ENCODE assay signal across 8 mouse cellular contexts in genomic region chr11:60912525-60912973, GRCm38 (mm10). TPM values are rescaled to one million over a fixed set of nuclear protein-coding genes. Genes with fewer than 3 reads are reported as not detected.
DNase-seq lines count a peak whose midpoint lies in the region; ATAC-seq and TF ChIP-seq lines count a peak whose summit lies in the region.

No protein-coding gene starts in this region.

- DNase-seq in liver, adult 2 months (ENCODE audit: extremely low read depth, low read depth, low spot score) = peak; percentile 66
- no peak for DNase-seq in liver
- DNase-seq in heart, postnatal 0 days (ENCODE audit: low spot score) = no peak
- DNase-seq in layer of hippocampus, postnatal 10 days (ENCODE audit: low spot score in 2 of 2) = no peak
- no peak for DNase-seq in thymus, postnatal 4 days

- H3K4me1 ChIP-seq in liver, adult 2 months (ENCODE audit: control insufficient read depth, insufficient read depth, low read length) = peaks cover 15% of the 10 kb centered on the region
- peaks cover 38% of the 10 kb centered on the region for H3K4me1 ChIP-seq in bone marrow macrophage, adult 2 months (ENCODE audit: control insufficient read depth, insufficient read depth, low read length)
- H3K4me1 ChIP-seq in heart, postnatal 0 days (ENCODE audit: control insufficient read depth, insufficient read depth) = peaks cover 11% of the 10 kb centered on the region; the same call in 1 of the 2 replicates
- peaks cover 24% of the 10 kb centered on the region for H3K4me1 ChIP-seq in midbrain, embryonic 12.5 days

- no peak overlapping the region for H3K27ac ChIP-seq in liver, adult 2 months (replicated peaks; ENCODE audit: insufficient read depth, low read depth, low read length)
- no peak overlapping the region for H3K27ac ChIP-seq in bone marrow macrophage, adult 2 months (ENCODE audit: insufficient read depth, low read depth, low read length)
- H3K27ac ChIP-seq in heart, postnatal 0 days (ENCODE audit: low read depth) = peak overlapping the region; percentile 73; the same call in 1 of the 2 replicates
- no peak overlapping the region for H3K27ac ChIP-seq in midbrain, embryonic 12.5 days (replicated peaks)

- H3K79me2 ChIP-seq in liver, adult 2 months (ENCODE audit: control insufficient read depth, insufficient read depth, low read length) = peaks cover 8% of the 10 kb centered on the region; the same call in 1 of the 2 replicates

- TF ChIP-seq CTCF in liver, adult 2 months (IDR thresholded peaks at IDR 0.05; ENCODE audit: low read depth, low read length) = no peak
- TF ChIP-seq CTCF in bone marrow macrophage, adult 2 months (IDR thresholded peaks at IDR 0.05; ENCODE audit: low read depth, low read length) = no peak
- TF ChIP-seq CTCF in heart, postnatal 0 days (IDR thresholded peaks at IDR 0.05; ENCODE audit: low read depth) = no peak

- no peak for TF ChIP-seq EP300 in heart, postnatal 0 days (IDR thresholded peaks at IDR 0.05; ENCODE audit: low read depth)

- H3K9ac ChIP-seq in liver, adult 2 months (ENCODE audit: low read depth, low read length) = no peak overlapping the region; the same call in none of the 2 replicates
- H3K9ac ChIP-seq in heart, postnatal 0 days (replicated peaks; ENCODE audit: low read depth, low read length) = peak overlapping the region; percentile 88; the same call in 1 of the 2 replicates
- H3K9ac ChIP-seq in midbrain, embryonic 12.5 days (replicated peaks) = peak overlapping the region; percentile 91

- no peaks in the 10 kb centered on the region for H3K27me3 ChIP-seq in liver, adult 2 months (ENCODE audit: control insufficient read depth, insufficient read depth, low read length)
- no peaks in the 10 kb centered on the region for H3K27me3 ChIP-seq in heart, postnatal 0 days (ENCODE audit: control insufficient read depth, insufficient read depth, low read length)
- H3K27me3 ChIP-seq in midbrain, embryonic 12.5 days = no peaks in the 10 kb centered on the region; the same call in 1 of the 2 replicates

- no peaks in the 10 kb centered on the region for H3K9me3 ChIP-seq in heart, postnatal 0 days (replicated peaks; ENCODE audit: control insufficient read depth, low read length)
- H3K9me3 ChIP-seq in midbrain, embryonic 12.5 days = no peaks in the 10 kb centered on the region

- H3K4me3 ChIP-seq in liver, adult 2 months (ENCODE audit: insufficient read depth, low read depth, low read length) = peak overlapping the region; percentile 80
- peak overlapping the region; percentile 91 for H3K4me3 ChIP-seq in bone marrow macrophage, adult 2 months (ENCODE audit: insufficient read depth, low read length)
- H3K4me3 ChIP-seq in heart, postnatal 0 days (ENCODE audit: low read depth, low read length) = peak overlapping the region; percentile 94
- H3K4me3 ChIP-seq in midbrain, embryonic 12.5 days = peak overlapping the region; percentile 95

- no peaks in the 10 kb centered on the region for H3K36me3 ChIP-seq in liver, adult 2 months (ENCODE audit: control insufficient read depth, insufficient read depth, low read length)
- no peaks in the 10 kb centered on the region for H3K36me3 ChIP-seq in heart, postnatal 0 days (replicated peaks; ENCODE audit: control insufficient read depth, insufficient read depth, low read length)
- H3K36me3 ChIP-seq in midbrain, embryonic 12.5 days = no peaks in the 10 kb centered on the region

- no peak for TF ChIP-seq POLR2A in liver, adult 2 months (IDR thresholded peaks at IDR 0.05; ENCODE audit: extremely low read depth, insufficient read depth, low read length)
- TF ChIP-seq POLR2A in bone marrow macrophage, adult 2 months (IDR thresholded peaks at IDR 0.05; ENCODE audit: borderline replicate concordance, low read depth, low read length) = no peak

- ATAC-seq in heart, postnatal 0 days (ENCODE audit: insufficient read depth, low read depth) = no peak
- no peak for ATAC-seq in midbrain, embryonic 12.5 days (ENCODE audit: low FRiP score, low read depth)
- ATAC-seq in monocyte, adult 5-6 weeks (replicated peaks; ENCODE audit: insufficient number of reproducible peaks, low FRiP score, low TSS enrichment, poor library complexity, severe bottlenecking) = no peak

- peak overlapping the region; percentile 95 for H3K4me2 ChIP-seq in heart, postnatal 0 days (ENCODE audit: low read depth, low read length)
- H3K4me2 ChIP-seq in midbrain, embryonic 12.5 days (replicated peaks) = peak overlapping the region; percentile 65

- WGBS in liver, adult 2 months = 4% methylated on average over 7 of the region's 7 CpGs
- WGBS in heart, postnatal 0 days = 20% methylated on average over 7 of the region's 7 CpGs
- 31% methylated on average over 7 of the region's 7 CpGs for WGBS in midbrain, embryonic 12.5 days

RNA-seq across cellular contexts. Expression of gene Natd1, which starts 2.0 kb away (rescaled TPM):
- 1.1 and 2.2 TPM in 2 replicates for total RNA-seq in liver, adult 2 months (2014; rRNA removed)
- 6.6 and 7.0 TPM in 2 replicates for polyA plus RNA-seq in liver, adult 2 months (2012; rRNA removed)
- polyA plus RNA-seq in bone marrow macrophage, adult 2 months (2012; ENCODE audit: insufficient read depth, insufficient read length, missing spikeins) = 15.5 and 19.2 TPM in 2 replicates
- 25.2 and 32.1 TPM in 2 replicates for total RNA-seq in heart, postnatal 0 days (2014; rRNA removed; ENCODE audit: low replicate concordance)
- polyA plus RNA-seq in heart, postnatal 0 days (2015; fragmentation: Nextera tagmentation; extraction: Ambion mirVana) = 11.2 and 13.1 TPM in 2 replicates
- 24.3 and 27.3 TPM in 2 replicates for polyA plus RNA-seq in midbrain, embryonic 12.5 days (2016; fragmentation: Nextera tagmentation; extraction: Ambion mirVana)
- total RNA-seq in layer of hippocampus, postnatal 10 days (2021) = 10 to 100 TPM; 13.3 to 16.8 TPM
- 2.9 to 3.2 TPM (median 3.0 TPM) in 3 replicates for total RNA-seq in monocyte, adult 5-6 weeks (2017)

RNA-seq across cellular contexts. Expression of gene Map2k3, which starts 19.3 kb away (rescaled TPM):
- 25.7 and 30.3 TPM in 2 replicates for total RNA-seq in liver, adult 2 months (2014; rRNA removed)
- 36.9 and 39.7 TPM in 2 replicates for polyA plus RNA-seq in liver, adult 2 months (2012; rRNA removed)
- 47.3 and 52.8 TPM in 2 replicates for polyA plus RNA-seq in bone marrow macrophage, adult 2 months (2012; ENCODE audit: insufficient read depth, insufficient read length, missing spikeins)
- total RNA-seq in heart, postnatal 0 days (2014; rRNA removed; ENCODE audit: low replicate concordance) = 32.6 and 35.7 TPM in 2 replicates
- 48.3 and 48.6 TPM in 2 replicates for polyA plus RNA-seq in heart, postnatal 0 days (2015; fragmentation: Nextera tagmentation; extraction: Ambion mirVana)
- polyA plus RNA-seq in midbrain, embryonic 12.5 days (2016; fragmentation: Nextera tagmentation; extraction: Ambion mirVana) = 39.2 and 41.9 TPM in 2 replicates
- total RNA-seq in layer of hippocampus, postnatal 10 days (2021) = 10 to 100 TPM; 15.9 to 16.6 TPM
- 22.4 to 28.9 TPM (median 27.8 TPM) in 3 replicates for total RNA-seq in monocyte, adult 5-6 weeks (2017)

RNA-seq across cellular contexts. Expression of gene Tmem11, which starts 33.5 kb away (rescaled TPM):
- 19.8 and 20.0 TPM in 2 replicates for total RNA-seq in liver, adult 2 months (2014; rRNA removed)
- 48.9 and 67.8 TPM in 2 replicates for polyA plus RNA-seq in liver, adult 2 months (2012; rRNA removed)
- polyA plus RNA-seq in bone marrow macrophage, adult 2 months (2012; ENCODE audit: insufficient read depth, insufficient read length, missing spikeins) = 19.4 and 20.8 TPM in 2 replicates
- total RNA-seq in heart, postnatal 0 days (2014; rRNA removed; ENCODE audit: low replicate concordance) = 45.2 and 54.8 TPM in 2 replicates
- polyA plus RNA-seq in heart, postnatal 0 days (2015; fragmentation: Nextera tagmentation; extraction: Ambion mirVana) = 56.2 and 58.6 TPM in 2 replicates
- polyA plus RNA-seq in midbrain, embryonic 12.5 days (2016; fragmentation: Nextera tagmentation; extraction: Ambion mirVana) = 48.3 and 49.7 TPM in 2 replicates
- total RNA-seq in layer of hippocampus, postnatal 10 days (2021) = 10 to 100 TPM; 22.9 to 25.5 TPM
- 37.3 to 47.4 TPM (median 46.5 TPM) in 3 replicates for total RNA-seq in monocyte, adult 5-6 weeks (2017)
